8 mouse cellular contexts compared by ENCODE assay signal in the genomic region with DNA sequence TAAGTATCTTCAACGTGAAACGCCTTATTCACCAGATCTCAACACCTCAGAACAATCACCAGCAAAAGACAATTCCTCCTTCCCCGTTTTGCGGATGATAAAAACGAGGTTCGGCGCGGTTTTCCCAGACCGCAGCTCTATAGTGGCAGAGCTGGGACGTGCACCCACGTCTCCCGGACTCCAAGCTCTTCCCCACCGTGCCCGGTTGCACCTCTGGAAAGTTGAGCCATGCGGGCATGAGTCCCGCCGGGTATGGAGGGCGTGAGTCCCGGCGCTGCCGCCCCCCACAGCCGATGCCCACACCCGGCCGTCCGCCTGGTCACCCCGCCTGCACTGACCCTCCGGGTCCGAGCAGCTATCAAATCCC. TPM values are rescaled to one million over a fixed set of nuclear protein-coding genes. Genes with fewer than 3 reads are reported as not detected.
DNase-seq lines count a peak whose midpoint lies in the region; ATAC-seq and TF ChIP-seq lines count a peak whose summit lies in the region.

No protein-coding gene starts in this region.

- H3K4me3 ChIP-seq in kidney, embryonic 14.5 days (ENCODE audit: low read length) = peak overlapping the region; percentile 79
- H3K4me3 ChIP-seq in hindbrain, embryonic 10.5 days = peak overlapping the region; percentile 85
- peak overlapping the region; percentile 72 for H3K4me3 ChIP-seq in midbrain, embryonic 13.5 days (replicated peaks)

- ATAC-seq in kidney, embryonic 14.5 days (ENCODE audit: low FRiP score, low TSS enrichment) = no peak
- peak; percentile 31 for ATAC-seq in Patski
- no peak for ATAC-seq in midbrain, embryonic 13.5 days
- no peak for ATAC-seq in activated CD4-positive, CD25-positive, alpha-beta regulatory T cell, adult 4 months

- H3K9me3 ChIP-seq in kidney, embryonic 14.5 days (ENCODE audit: control insufficient read depth, low read length) = no peaks in the 10 kb centered on the region
- H3K9me3 ChIP-seq in hindbrain, embryonic 10.5 days = no peaks in the 10 kb centered on the region
- H3K9me3 ChIP-seq in midbrain, embryonic 13.5 days = no peaks in the 10 kb centered on the region

- H3K36me3 ChIP-seq in kidney, embryonic 14.5 days (ENCODE audit: control insufficient read depth, insufficient read depth, low read length) = no peaks in the 10 kb centered on the region
- H3K36me3 ChIP-seq in hindbrain, embryonic 10.5 days = no peaks in the 10 kb centered on the region
- no peaks in the 10 kb centered on the region for H3K36me3 ChIP-seq in midbrain, embryonic 13.5 days

- POLR2A ChIA-PET in Patski (lab: Charles Lee) = interaction anchor here (0.8 to 1.9 kb wide), 6 partner anchors 11 to 117 kb away, joined by 3 to 7 read pairs (median 4); no protein-coding TSS in a partner anchor

- in situ Hi-C loops in Patski (cut with MboI; ENCODE audit: low pct_unique_long_range_greater_than_20kb) = no loop called here

- under 1% methylated on average over 25 of the region's 28 CpGs for WGBS in kidney, embryonic 14.5 days
- WGBS in hindbrain, embryonic 10.5 days = under 1% methylated on average over 28 of the region's 28 CpGs
- under 1% methylated on average over 27 of the region's 28 CpGs for WGBS in midbrain, embryonic 13.5 days

- H3K27ac ChIP-seq in kidney, embryonic 14.5 days (ENCODE audit: low read depth, low read length) = peak overlapping the region; percentile 43; the same call in 1 of the 2 replicates
- peak overlapping the region; percentile 90 for H3K27ac ChIP-seq in hindbrain, embryonic 10.5 days
- peak overlapping the region; percentile 48; the same call in 1 of the 2 replicates for H3K27ac ChIP-seq in midbrain, embryonic 13.5 days

- TF ChIP-seq CTCF in Patski (IDR thresholded peaks at IDR 0.05) = no peak

- peak overlapping the region; percentile 61 for H3K4me2 ChIP-seq in kidney, embryonic 14.5 days (replicated peaks; ENCODE audit: low read depth, low read length)
- peak overlapping the region; percentile 73 for H3K4me2 ChIP-seq in midbrain, embryonic 13.5 days (replicated peaks)

- peak overlapping the region; percentile 70 for H3K9ac ChIP-seq in kidney, embryonic 14.5 days (ENCODE audit: low read depth, low read length)
- peak overlapping the region; percentile 81 for H3K9ac ChIP-seq in midbrain, embryonic 13.5 days (replicated peaks)

- CTCF ChIA-PET in Patski (lab: Charles Lee) = interaction anchor here (0.9 to 8.3 kb wide), 7 partner anchors 12 to 141 kb away, joined by 3 to 89 read pairs (median 4); no protein-coding TSS in a partner anchor

- peaks cover 13% of the 10 kb centered on the region for H3K4me1 ChIP-seq in kidney, embryonic 14.5 days (ENCODE audit: control insufficient read depth, insufficient read depth, low read length)
- H3K4me1 ChIP-seq in hindbrain, embryonic 10.5 days (replicated peaks) = peaks cover 34% of the 10 kb centered on the region
- H3K4me1 ChIP-seq in midbrain, embryonic 13.5 days (replicated peaks) = peaks cover 19% of the 10 kb centered on the region

- DNase-seq in kidney, postnatal 4 days = no peak
- DNase-seq in Patski (ENCODE audit: low read depth, low spot score) = no peak
- no peak for DNase-seq in hindbrain, embryonic 10.5 days (ENCODE audit: low spot score)
- DNase-seq in right cerebral cortex, postnatal 25 days = no peak
- no peak for DNase-seq in right cerebral cortex, adult 18-20 months

- H3K27me3 ChIP-seq in kidney, embryonic 14.5 days (ENCODE audit: control insufficient read depth, insufficient read depth, low read length) = no peaks in the 10 kb centered on the region
- no peaks in the 10 kb centered on the region for H3K27me3 ChIP-seq in Patski
- peaks cover 6% of the 10 kb centered on the region; the same call in 1 of the 2 replicates for H3K27me3 ChIP-seq in hindbrain, embryonic 10.5 days (ENCODE audit: insufficient read depth, poor library complexity, severe bottlenecking)
- H3K27me3 ChIP-seq in midbrain, embryonic 13.5 days = 0 out of 2 replicates have a peak, but pooled peaks cover 2% of the 10 kb centered on the region

RNA-seq across cellular contexts. Expression of a gene that starts 0.4 kb away (rescaled TPM):
- polyA plus RNA-seq in kidney, embryonic 14.5 days (2014; fragmentation: Nextera tagmentation; extraction: Ambion mirVana) = 9.5 and 17.4 TPM in 2 replicates
- 27.2 TPM for polyA plus RNA-seq in Patski (2021)
- 8.1 and 9.7 TPM in 2 replicates for polyA plus RNA-seq in hindbrain, embryonic 10.5 days (2016; fragmentation: Nextera tagmentation; extraction: Ambion mirVana)
- polyA plus RNA-seq in midbrain, embryonic 13.5 days (2015; fragmentation: Nextera tagmentation; extraction: Ambion mirVana) = 14.8 and 15.2 TPM in 2 replicates
- 1 to 10 TPM; 2.4 to 5.0 TPM for polyA plus RNA-seq in activated CD4-positive, CD25-positive, alpha-beta regulatory T cell, adult 4 months (2017; shearing (Covaris generic))
